ENCODE assay signal across 29 mouse cellular contexts in genomic region chr17:7278702-7279242, GRCm38 (mm10). TPM values are rescaled to one million over a fixed set of nuclear protein-coding genes. Genes with fewer than 3 reads are reported as not detected.
A peak's percentile ranks its signal among the peaks of the same experiment; 100 is the strongest.
DNase-seq lines count a peak whose midpoint lies in the region; ATAC-seq lines count a peak whose summit lies in the region.
"Had no signal": no experiment of that assay in that cellular context is flagged by ENCODE, and none has a peak within 500 bp of the region (broad histone marks: within the 10 kb centered on the region; RNA-seq: fewer than 3 reads in every experiment).

No protein-coding gene starts in this region.

- H3K27me3 ChIP-seq in forebrain, embryonic 13.5 days = no peaks in the 10 kb centered on the region
- H3K27me3 ChIP-seq in forebrain, embryonic 11.5 days (ENCODE audit: control insufficient read depth, insufficient read depth, low read length) = no peaks in the 10 kb centered on the region
- H3K27me3 ChIP-seq: embryonic facial prominence, embryonic 13.5 days; intestine, embryonic 15.5 days; liver, embryonic 15.5 days; lung, embryonic 15.5 days; midbrain, embryonic 15.5 days; neural tube, embryonic 15.5 days; stomach, embryonic 15.5 days had no signal

- no peaks in the 10 kb centered on the region for H3K4me1 ChIP-seq in forebrain, embryonic 13.5 days
- H3K4me1 ChIP-seq in forebrain, embryonic 11.5 days (replicated peaks; ENCODE audit: control insufficient read depth, insufficient read depth, low read length) = no peaks in the 10 kb centered on the region
- H3K4me1 ChIP-seq: embryonic facial prominence, embryonic 13.5 days; liver, embryonic 15.5 days; midbrain, embryonic 15.5 days; neural tube, embryonic 15.5 days had no signal

- H3K4me3 ChIP-seq in forebrain, embryonic 13.5 days = no peak overlapping the region
- no peak overlapping the region for H3K4me3 ChIP-seq in forebrain, embryonic 11.5 days (ENCODE audit: low read depth, low read length)
- H3K4me3 ChIP-seq: embryonic facial prominence, embryonic 13.5 days; erythroblast, embryonic 14.5 days; intestine, embryonic 15.5 days; left cerebral cortex, adult 2 months; limb, embryonic 10.5 days; liver, embryonic 15.5 days; lung, embryonic 15.5 days; midbrain, embryonic 15.5 days; neural tube, embryonic 15.5 days; stomach, embryonic 15.5 days had no signal

- WGBS in forebrain, embryonic 13.5 days = 88% methylated on average over 15 of the region's 15 CpGs
- WGBS in forebrain, embryonic 11.5 days = 95% methylated on average over 15 of the region's 15 CpGs

- intact Hi-C loops in left cerebral cortex, postnatal 4 days (cut with DNase I) = no loop called here
- intact Hi-C loops in left cerebral cortex, postnatal 14 days (cut with DNase I) = no loop called here

- H3K27ac ChIP-seq in forebrain, embryonic 13.5 days = 0 out of 2 replicates have a peak overlapping the region, but pooled peaks have one; percentile 10
- no peak overlapping the region for H3K27ac ChIP-seq in forebrain, embryonic 11.5 days (ENCODE audit: low read depth, low read length)
- H3K27ac ChIP-seq: embryonic facial prominence, embryonic 13.5 days; hindbrain, embryonic 14.5 days; intestine, embryonic 15.5 days; left cerebral cortex, adult 2 months; limb, embryonic 10.5 days; liver, embryonic 15.5 days; lung, embryonic 15.5 days; midbrain, embryonic 15.5 days; neural tube, embryonic 15.5 days; stomach, embryonic 15.5 days had no signal

- H3K36me3 ChIP-seq in forebrain, embryonic 13.5 days (ENCODE audit: poor library complexity, severe bottlenecking) = peaks cover 45% of the 10 kb centered on the region
- no peaks in the 10 kb centered on the region; the same call in 1 of the 2 replicates for H3K36me3 ChIP-seq in forebrain, embryonic 11.5 days (ENCODE audit: control insufficient read depth, insufficient read depth, low read length)
- H3K36me3 ChIP-seq: intestine, embryonic 15.5 days; liver, embryonic 15.5 days; lung, embryonic 15.5 days; stomach, embryonic 15.5 days had no signal

- no peak; the same call in 1 of the 2 replicates for ATAC-seq in forebrain, embryonic 13.5 days
- ATAC-seq in forebrain, embryonic 11.5 days (replicated peaks; ENCODE audit: low FRiP score) = no peak
- no peak for ATAC-seq in megakaryocyte, adult 5-6 weeks (ENCODE audit: poor library complexity, severe bottlenecking)
- ATAC-seq: CD4-positive, CD25-positive, alpha-beta regulatory T cell, adult 4 months; intestine, embryonic 15.5 days; midbrain, embryonic 15.5 days had no signal

- no peak overlapping the region for H3K9ac ChIP-seq in forebrain, embryonic 13.5 days
- no peak overlapping the region for H3K9ac ChIP-seq in forebrain, embryonic 11.5 days (ENCODE audit: low read length)
- H3K9ac ChIP-seq: embryonic facial prominence, embryonic 13.5 days; hindbrain, embryonic 14.5 days; intestine, embryonic 15.5 days; liver, embryonic 15.5 days; lung, embryonic 15.5 days; midbrain, embryonic 15.5 days; neural tube, embryonic 15.5 days; stomach, embryonic 15.5 days had no signal

- no peak for DNase-seq in forebrain, embryonic 11.5 days (ENCODE audit: low spot score)
- peak; percentile 92 for DNase-seq in left cerebral cortex, postnatal 4 days
- no peak for DNase-seq in left cerebral cortex, postnatal 14 days (ENCODE audit: low spot score in 2 of 2)
- peak; percentile 64 to 72 for DNase-seq in cerebellum, postnatal 25 days
- DNase-seq in thymus, postnatal 14 days = no peak
- DNase-seq: adrenal gland, postnatal 25 days; embryo, embryonic 11 days; gastrocnemius, postnatal 10 days; kidney, adult 8-10 months; kidney, postnatal 10 days; liver; lung, postnatal 36 days; right cerebral cortex, adult 18-20 months; right cerebral cortex, postnatal 4 days had no signal

- H3K9me3 ChIP-seq in forebrain, embryonic 13.5 days (replicated peaks) = no peaks in the 10 kb centered on the region
- no peaks in the 10 kb centered on the region for H3K9me3 ChIP-seq in forebrain, embryonic 11.5 days (ENCODE audit: control insufficient read depth, low read length)
- H3K9me3 ChIP-seq: embryonic facial prominence, embryonic 13.5 days; intestine, embryonic 15.5 days; limb, embryonic 10.5 days; liver, embryonic 15.5 days; lung, embryonic 15.5 days; midbrain, embryonic 15.5 days; neural tube, embryonic 15.5 days; stomach, embryonic 15.5 days had no signal

- H3K4me2 ChIP-seq in forebrain, embryonic 13.5 days = no peak overlapping the region
- H3K4me2 ChIP-seq in forebrain, embryonic 11.5 days (ENCODE audit: low read depth, low read length, severe bottlenecking) = no peak overlapping the region
- H3K4me2 ChIP-seq: embryonic facial prominence, embryonic 13.5 days; hindbrain, embryonic 14.5 days; intestine, embryonic 15.5 days; liver, embryonic 15.5 days; lung, embryonic 15.5 days; midbrain, embryonic 15.5 days; neural tube, embryonic 15.5 days; stomach, embryonic 15.5 days had no signal

RNA-seq across cellular contexts. Expression of gene Tcp10a, which starts 45.7 kb away (rescaled TPM):
- not detected in 2 replicates for polyA plus RNA-seq in forebrain, embryonic 13.5 days (2015; fragmentation: Nextera tagmentation; extraction: Ambion mirVana)
- polyA plus RNA-seq in forebrain, embryonic 11.5 days (2014; fragmentation: Nextera tagmentation; extraction: Ambion mirVana) = 0.17 TPM in 1 of 2 replicates, not detected in the other
- total RNA-seq in left cerebral cortex, postnatal 4 days (2021) = not detected
- under 1 TPM in 1 of 2 experiments, not detected in 1; 0.17 TPM for total RNA-seq in left cerebral cortex, postnatal 14 days (2021)
- not detected in 2 replicates for total RNA-seq in megakaryocyte, adult 5-6 weeks (2015)
- total RNA-seq in megakaryocyte, adult 5-6 weeks (2017) = not detected in 2 replicates
- total RNA-seq: gastrocnemius, postnatal 10 days; heart, postnatal 25 days had no signal
- polyA plus RNA-seq: CD4-positive, CD25-positive, alpha-beta regulatory T cell, adult 4 months; embryonic facial prominence, embryonic 13.5 days; erythroblast, embryonic 14.5 days; hindbrain, embryonic 14.5 days; intestine, embryonic 15.5 days; limb, embryonic 10.5 days; liver, embryonic 15.5 days; midbrain, embryonic 15.5 days; neural tube, embryonic 15.5 days; stomach, embryonic 15.5 days had no signal

Comparison
In these comparisons a context has a peak if more than half of its experiments do, and no peak if none do; other contexts are left out.
1. DNase-seq: peak in left cerebral cortex, postnatal 4 days (single experiment) and cerebellum, postnatal 25 days (2 of 2); none in forebrain, embryonic 11.5 days (single experiment), left cerebral cortex, postnatal 14 days (0 of 2) and thymus, postnatal 14 days (single experiment).